Mouse (Mus musculus) heart, adult 2 months (tissue): Measurements from ENCODE around the gene Dnah8.

Experiments used
- CTCF ChIP-seq: fragments of 200-600 bp; IDR thresholded peaks from 2 replicates; pipeline ENCODE4 v1.8.1; 2022; ENCODE audit warnings: antibody characterized with exemption, mild to moderate bottlenecking, moderate library complexity
- EP300 ChIP-seq: fragments of 200-500 bp; IDR thresholded peaks from 2 replicates; pipeline ENCODE4 v1.6.1; 2011; ENCODE audit warnings: low read depth, low read length, control low read depth; ENCODE audit not compliant: insufficient read depth
- POLR2A ChIP-seq: fragments of 200-500 bp; IDR thresholded peaks from 2 replicates; pipeline ENCODE4 v1.6.1; 2011; ENCODE audit warnings: mild to moderate bottlenecking, low read depth, low read length, control low read depth; ENCODE audit not compliant: insufficient read depth

DNA sequence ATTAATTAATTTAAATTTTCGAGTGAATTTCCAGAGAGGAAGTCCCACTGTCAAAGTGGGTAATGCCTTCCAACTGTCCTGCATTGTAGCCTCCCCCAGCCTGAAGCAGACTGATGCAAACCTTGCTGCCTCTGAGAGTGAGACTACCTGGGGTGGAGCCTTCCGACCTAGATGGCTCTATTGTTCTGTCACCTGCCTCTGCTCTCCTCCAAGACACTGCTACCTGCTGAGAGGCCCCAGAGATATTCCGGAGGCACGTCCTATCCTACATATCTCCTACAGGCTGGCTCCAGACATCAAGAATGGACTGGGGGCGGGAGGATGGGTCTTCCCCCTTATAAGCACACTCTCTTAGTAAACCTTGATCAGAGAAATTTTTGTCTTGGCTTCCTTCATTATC, 25.9 kb upstream of the Dnah8 start:
- TF ChIP-seq POLR2A (no peak), CTCF (no peak), EP300 (no peak)
